Mouse (Mus musculus) olfactory bulb, adult 2 months (tissue): Measurements from ENCODE around the gene Mark4.
A peak's percentile ranks its signal among the peaks of the same experiment; 100 is the strongest.

Source experiments
- CTCF ChIP-seq: fragments of 200-500 bp; IDR thresholded peaks from 2 replicates; pipeline ENCODE4 v1.5.1; 2012; ENCODE audit warnings: low read depth, mild to moderate bottlenecking, low read length, moderate library complexity; ENCODE audit not compliant: insufficient read depth
- POLR2A ChIP-seq: fragments of 200-500 bp; IDR thresholded peaks from 2 replicates; pipeline ENCODE4 v1.6.1; 2012; ENCODE audit warnings: mild to moderate bottlenecking, low read depth, low read length, moderate library complexity; ENCODE audit not compliant: insufficient read depth

DNA sequence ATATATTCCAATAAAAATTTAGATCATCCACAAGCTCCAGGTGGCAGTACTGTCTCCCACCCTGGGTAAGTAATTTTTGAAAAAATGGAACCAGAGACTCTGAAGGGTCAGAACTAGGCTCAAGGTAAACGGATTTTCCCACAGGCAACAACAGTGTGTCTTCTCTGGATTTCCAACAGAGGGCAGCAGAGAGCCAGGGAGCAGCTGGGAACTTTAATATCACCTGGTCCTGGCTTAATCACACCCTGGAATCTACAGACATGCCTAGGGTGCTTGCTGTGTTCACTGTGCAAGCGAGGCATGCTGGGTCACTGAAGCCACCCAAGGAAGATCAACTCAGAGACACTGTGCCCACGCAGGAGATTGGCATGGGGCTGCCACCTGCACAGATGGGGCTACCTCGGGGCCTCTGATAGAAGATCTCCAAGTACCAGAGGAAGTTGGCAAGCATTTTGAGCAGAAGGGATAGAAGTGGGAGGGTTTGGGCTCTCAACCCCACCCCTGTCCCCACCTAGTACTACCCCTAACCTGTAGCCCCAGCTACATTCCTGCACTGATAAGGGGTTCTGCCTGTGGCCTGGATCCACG, 45.0 kb upstream of the Mark4 start:
- TF ChIP-seq CTCF (peak; percentile 45; the same call in 1 of the 2 replicates), POLR2A (no peak)
